Mouse (Mus musculus): ENCODE results near the gene Gm9844. TPM values are rescaled to one million over a fixed set of nuclear protein-coding genes. Genes with fewer than 3 reads are reported as not detected.
"Not testable (repeated sequence)": the region's sequence is repeated elsewhere in the genome, so short reads cannot be mapped to it uniquely, and the experiment has no call there.

Gm9844 gene
- 1 to 10 TPM in 1 of 2 experiments, not detected in 1; 1.0 TPM for total RNA-seq (2021)
- long read RNA-seq, experiment 1, partial matches to known transcripts = 0 of 2 reads
- long read RNA-seq, experiment 1, other reads (novel, unspliced or antisense) = 0 of 2 reads
- long read RNA-seq, experiment 2, partial matches to known transcripts = 0 of 1 reads
- long read RNA-seq, experiment 2, other reads (novel, unspliced or antisense) = 0 of 1 reads

GRCm38 (mm10) chr7:24861913-24862312 is at the start of gene Gm9844:
TSS of gene Gm9844 (plus strand) at chr7:24862213.
- DNase-seq = no peak
- intact Hi-C loops (cut with DNase I; ENCODE audit: low total_unique reads) = no loop called here

- intact Hi-C loops (cut with DNase I; ENCODE audit: low total_unique reads) = no loop called here
- peak; percentile 46 for DNase-seq
Observed at GRCm38 (mm10) chr7:24817502-24817901, 44.5 kb upstream of the Gm9844 start.

GRCm38 (mm10) chr7:24824452-24824851 is 37.6 kb upstream of the Gm9844 start:
- no peak for DNase-seq
- intact Hi-C loops (cut with DNase I; ENCODE audit: low total_unique reads) = no loop called here

GRCm38 (mm10) chr7:24827181-24827580 is 34.8 kb upstream of the Gm9844 start:
- DNase-seq = no peak
- intact Hi-C loops (cut with DNase I; ENCODE audit: low total_unique reads) = no loop called here

GRCm38 (mm10) chr7:24838732-24839409 is 23.1 kb upstream of the Gm9844 start:
- DNase-seq = not testable (repeated sequence)
- intact Hi-C loops (cut with DNase I; ENCODE audit: low total_unique reads) = loop anchor here (5.0 kb wide), 1 partner anchor 738 kb away; no protein-coding TSS in a partner anchor

GRCm38 (mm10) chr7:24839410-24839808 is 22.6 kb upstream of the Gm9844 start:
- intact Hi-C loops (cut with DNase I; ENCODE audit: low total_unique reads) = loop anchor here (5.0 kb wide), 1 partner anchor 738 kb away; no protein-coding TSS in a partner anchor
- no peak for DNase-seq

GRCm38 (mm10) chr7:24840331-24840730 is 21.7 kb upstream of the Gm9844 start:
- intact Hi-C loops (cut with DNase I; ENCODE audit: low total_unique reads) = no loop called here
- DNase-seq = no peak

- DNase-seq = no peak
- intact Hi-C loops (cut with DNase I; ENCODE audit: low total_unique reads) = no loop called here
Observed at GRCm38 (mm10) chr7:24841009-24841408, 21.0 kb upstream of the Gm9844 start.

- intact Hi-C loops (cut with DNase I; ENCODE audit: low total_unique reads) = no loop called here
- no peak for DNase-seq
Observed at GRCm38 (mm10) chr7:24844144-24844543, 17.9 kb upstream of the Gm9844 start.

- intact Hi-C loops (cut with DNase I; ENCODE audit: low total_unique reads) = no loop called here
- no peak for DNase-seq
Observed at GRCm38 (mm10) chr7:24845181-24845580, 16.8 kb upstream of the Gm9844 start.

GRCm38 (mm10) chr7:24845713-24846112 is 16.3 kb upstream of the Gm9844 start:
- intact Hi-C loops (cut with DNase I; ENCODE audit: low total_unique reads) = no loop called here
- no peak for DNase-seq

GRCm38 (mm10) chr7:24846576-24846975 is 15.4 kb upstream of the Gm9844 start:
- intact Hi-C loops (cut with DNase I; ENCODE audit: low total_unique reads); DNase-seq: not testable (repeated sequence)

GRCm38 (mm10) chr7:24850162-24850561 is 11.9 kb upstream of the Gm9844 start:
- DNase-seq = no peak

GRCm38 (mm10) chr7:24850899-24851303 is 11.1 kb upstream of the Gm9844 start:
- no peak for DNase-seq
- intact Hi-C loops (cut with DNase I; ENCODE audit: low total_unique reads) = no loop called here

More at GRCm38 (mm10) chr7:24850162-24850561, 11.9 kb upstream of the Gm9844 start:
- intact Hi-C loops (cut with DNase I; ENCODE audit: low total_unique reads) = no loop called here

GRCm38 (mm10) chr7:24851596-24852325 is 10.3 kb upstream of the Gm9844 start:
- DNase-seq = no peak
- intact Hi-C loops (cut with DNase I; ENCODE audit: low total_unique reads) = no loop called here

- intact Hi-C loops (cut with DNase I; ENCODE audit: low total_unique reads) = no loop called here
- DNase-seq = no peak
Observed at GRCm38 (mm10) chr7:24852557-24853232, 9.3 kb upstream of the Gm9844 start.

- DNase-seq = no peak
- intact Hi-C loops (cut with DNase I; ENCODE audit: low total_unique reads) = no loop called here
Observed at GRCm38 (mm10) chr7:24853233-24853563, 8.8 kb upstream of the Gm9844 start.

- no peak for DNase-seq
- intact Hi-C loops (cut with DNase I; ENCODE audit: low total_unique reads) = no loop called here
Observed at GRCm38 (mm10) chr7:24853695-24854094, 8.3 kb upstream of the Gm9844 start.

- no peak for DNase-seq
- intact Hi-C loops (cut with DNase I; ENCODE audit: low total_unique reads) = no loop called here
Observed at GRCm38 (mm10) chr7:24856460-24857120, 5.4 kb upstream of the Gm9844 start.

GRCm38 (mm10) chr7:24859234-24859633 is 2.8 kb upstream of the Gm9844 start:
- intact Hi-C loops (cut with DNase I; ENCODE audit: low total_unique reads) = no loop called here
- DNase-seq = no peak

Data from gastrocnemius, postnatal 14 days (tissue).